14 mouse cellular contexts compared by ENCODE assay signal in the genomic region with DNA sequence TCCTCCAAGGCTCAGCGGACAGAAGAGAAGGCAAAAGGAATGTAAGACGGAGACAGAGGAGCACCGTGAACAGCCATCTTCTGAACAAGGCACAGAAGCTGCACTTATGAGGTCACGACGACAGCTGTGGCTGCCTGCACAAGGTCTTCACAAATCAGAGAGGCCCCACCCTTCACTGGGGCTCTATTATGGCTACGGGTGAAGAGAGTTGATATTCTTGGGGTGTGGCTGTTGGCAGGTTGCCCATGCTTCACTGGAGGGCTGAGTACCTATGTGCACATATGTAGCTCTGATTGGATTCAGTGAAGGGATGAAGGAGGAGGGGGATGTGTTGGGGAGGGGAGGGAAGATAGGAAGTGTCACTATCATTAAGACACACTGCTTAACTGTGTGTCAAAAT. TPM values are rescaled to one million over a fixed set of nuclear protein-coding genes. Genes with fewer than 3 reads are reported as not detected.
DNase-seq lines count a peak whose midpoint lies in the region; ATAC-seq lines count a peak whose summit lies in the region.
"Had no signal": no experiment of that assay in that cellular context is flagged by ENCODE, and none has a peak within 500 bp of the region (broad histone marks: within the 10 kb centered on the region; RNA-seq: fewer than 3 reads in every experiment).

No protein-coding gene starts in this region.

- no peak for ATAC-seq in megakaryocyte, adult 5-6 weeks (ENCODE audit: poor library complexity, severe bottlenecking)
- ATAC-seq in liver, embryonic 16.5 days (ENCODE audit: low read depth), result peak; percentile 15; the same call in 1 of the 2 replicates
- ATAC-seq in forebrain, embryonic 16.5 days, result no peak
- ATAC-seq: hindbrain, embryonic 16.5 days had no signal

- peak overlapping the region; percentile 78 for H3K4me3 ChIP-seq in megakaryocyte, embryonic 14.5 days (replicated peaks)
- H3K4me3 ChIP-seq in liver, embryonic 16.5 days (ENCODE audit: low read depth, low read length), result no peak overlapping the region
- no peak overlapping the region for H3K4me3 ChIP-seq in hindbrain, embryonic 10.5 days
- no peak overlapping the region for H3K4me3 ChIP-seq in forebrain, embryonic 16.5 days (replicated peaks; ENCODE audit: low read length)
- H3K4me3 ChIP-seq: forebrain, embryonic 12.5 days; left cerebral cortex, adult 2 months had no signal

- H3K27ac ChIP-seq in liver, embryonic 16.5 days (ENCODE audit: low read length), result no peak overlapping the region
- no peak overlapping the region for H3K27ac ChIP-seq in hindbrain, embryonic 10.5 days
- no peak overlapping the region for H3K27ac ChIP-seq in forebrain, embryonic 16.5 days (ENCODE audit: low read length)
- H3K27ac ChIP-seq: forebrain, embryonic 12.5 days; left cerebral cortex, adult 2 months had no signal

- peaks cover 4% of the 10 kb centered on the region; the same call in 1 of the 2 replicates for H3K9me3 ChIP-seq in megakaryocyte, embryonic 14.5 days
- H3K9me3 ChIP-seq in liver, embryonic 16.5 days (replicated peaks; ENCODE audit: control insufficient read depth, low read length), result no peaks in the 10 kb centered on the region
- H3K9me3 ChIP-seq in hindbrain, embryonic 10.5 days, result no peaks in the 10 kb centered on the region
- H3K9me3 ChIP-seq in forebrain, embryonic 16.5 days (ENCODE audit: control insufficient read depth, low read length), result no peaks in the 10 kb centered on the region
- H3K9me3 ChIP-seq: forebrain, embryonic 12.5 days had no signal

- DNase-seq in heart, adult 11 months, result peak; percentile 91
- no peak for DNase-seq in heart, adult 8-10 months (ENCODE audit: low spot score)
- DNase-seq in embryo, embryonic 10.5 days (ENCODE audit: low spot score), result no peak
- DNase-seq in hindbrain, embryonic 10.5 days (ENCODE audit: low spot score), result no peak
- DNase-seq: cerebellum, adult 11-12 months had no signal

- H3K27me3 ChIP-seq in megakaryocyte, embryonic 14.5 days (replicated peaks), result peaks cover 8% of the 10 kb centered on the region
- no peaks in the 10 kb centered on the region for H3K27me3 ChIP-seq in liver, embryonic 16.5 days (ENCODE audit: control insufficient read depth, insufficient read depth, low read depth, low read length)
- peaks cover 5% of the 10 kb centered on the region; the same call in 1 of the 2 replicates for H3K27me3 ChIP-seq in hindbrain, embryonic 10.5 days (ENCODE audit: insufficient read depth, poor library complexity, severe bottlenecking)
- H3K27me3 ChIP-seq in forebrain, embryonic 16.5 days (replicated peaks; ENCODE audit: control insufficient read depth, insufficient read depth, low read length), result no peaks in the 10 kb centered on the region

- H3K4me2 ChIP-seq in liver, embryonic 16.5 days (ENCODE audit: low read depth, low read length), result no peak overlapping the region
- no peak overlapping the region for H3K4me2 ChIP-seq in forebrain, embryonic 16.5 days (ENCODE audit: low read length)
- H3K4me2 ChIP-seq: forebrain, embryonic 12.5 days; midbrain, embryonic 11.5 days had no signal

- peaks cover 2% of the 10 kb centered on the region for H3K36me3 ChIP-seq in megakaryocyte, embryonic 14.5 days (replicated peaks; ENCODE audit: low read length)
- no peaks in the 10 kb centered on the region for H3K36me3 ChIP-seq in liver, embryonic 16.5 days (ENCODE audit: control insufficient read depth, insufficient read depth)
- H3K36me3 ChIP-seq in hindbrain, embryonic 10.5 days, result no peaks in the 10 kb centered on the region
- H3K36me3 ChIP-seq in forebrain, embryonic 16.5 days (ENCODE audit: control insufficient read depth, insufficient read depth), result no peaks in the 10 kb centered on the region
- H3K36me3 ChIP-seq: forebrain, embryonic 12.5 days had no signal

- no peak overlapping the region for H3K9ac ChIP-seq in liver, embryonic 16.5 days (ENCODE audit: low read depth, low read length)
- H3K9ac ChIP-seq in forebrain, embryonic 16.5 days (replicated peaks; ENCODE audit: low read depth, low read length), result no peak overlapping the region
- H3K9ac ChIP-seq: forebrain, embryonic 12.5 days had no signal

- peaks cover 58% of the 10 kb centered on the region for H3K4me1 ChIP-seq in megakaryocyte, embryonic 14.5 days
- H3K4me1 ChIP-seq in liver, embryonic 16.5 days (ENCODE audit: control insufficient read depth, low read depth, low read length), result peaks cover 32% of the 10 kb centered on the region
- peaks cover 21% of the 10 kb centered on the region for H3K4me1 ChIP-seq in hindbrain, embryonic 10.5 days (replicated peaks)
- H3K4me1 ChIP-seq in forebrain, embryonic 16.5 days (replicated peaks; ENCODE audit: control insufficient read depth, insufficient read depth, low read length), result no peaks in the 10 kb centered on the region
- H3K4me1 ChIP-seq: forebrain, embryonic 12.5 days had no signal

- 46% methylated on average over 6 of the region's 6 CpGs for WGBS in liver, embryonic 16.5 days (ENCODE audit: insufficient replicate concordance)
- WGBS in hindbrain, embryonic 10.5 days, result 80% methylated on average over 6 of the region's 6 CpGs
- 70% methylated on average over 6 of the region's 6 CpGs for WGBS in forebrain, embryonic 16.5 days

RNA-seq across cellular contexts. Expression of gene Gcgr, which starts 11.9 kb away (rescaled TPM):
- total RNA-seq in heart, adult 8-10 months (2022), result 1 to 10 TPM in 1 of 4 experiments, under 1 TPM in 3; 0.69 to 1.0 (median 0.78) TPM
- not detected in 2 replicates for polyA plus RNA-seq in megakaryocyte, embryonic 14.5 days (2012; ENCODE audit: insufficient read depth, low replicate concordance)
- not detected in 2 replicates for total RNA-seq in megakaryocyte, adult 5-6 weeks (2015)
- total RNA-seq in megakaryocyte, adult 5-6 weeks (2017), result not detected in 2 replicates
- 18.7 and 20.7 TPM in 2 replicates for polyA plus RNA-seq in liver, embryonic 16.5 days (2015; fragmentation: Nextera tagmentation; extraction: Ambion mirVana)
- polyA plus RNA-seq in hindbrain, embryonic 10.5 days (2016; fragmentation: Nextera tagmentation; extraction: Ambion mirVana), result 0.14 and 0.17 TPM in 2 replicates
- polyA plus RNA-seq in forebrain, embryonic 16.5 days (2015; fragmentation: Nextera tagmentation; extraction: Ambion mirVana), result 0.43 TPM in 1 of 2 replicates, not detected in the other
- total RNA-seq: left cerebral cortex, adult 2 months had no signal
- polyA plus RNA-seq: midbrain, embryonic 11.5 days had no signal

RNA-seq across cellular contexts. Expression of gene Slc25a10, which starts 26.9 kb away (rescaled TPM):
- total RNA-seq in heart, adult 8-10 months (2022), result 10 to 100 TPM; 13.7 to 19.4 (median 16.0) TPM
- 47.3 and 132 TPM in 2 replicates for polyA plus RNA-seq in megakaryocyte, embryonic 14.5 days (2012; ENCODE audit: insufficient read depth, low replicate concordance)
- total RNA-seq in megakaryocyte, adult 5-6 weeks (2015), result 9.3 and 14.7 TPM in 2 replicates
- 12.8 and 17.2 TPM in 2 replicates for total RNA-seq in megakaryocyte, adult 5-6 weeks (2017)
- polyA plus RNA-seq in liver, embryonic 16.5 days (2015; fragmentation: Nextera tagmentation; extraction: Ambion mirVana), result 37.0 and 38.9 TPM in 2 replicates
- polyA plus RNA-seq in hindbrain, embryonic 10.5 days (2016; fragmentation: Nextera tagmentation; extraction: Ambion mirVana), result 50.6 and 53.3 TPM in 2 replicates
- 26.5 and 29.5 TPM in 2 replicates for polyA plus RNA-seq in forebrain, embryonic 16.5 days (2015; fragmentation: Nextera tagmentation; extraction: Ambion mirVana)

RNA-seq across cellular contexts. Expression of gene Mcrip1, which starts 31.0 kb away (rescaled TPM):
- total RNA-seq in heart, adult 8-10 months (2022), result 10 to 100 TPM; 37.5 to 41.0 (median 38.5) TPM
- polyA plus RNA-seq in megakaryocyte, embryonic 14.5 days (2012; ENCODE audit: insufficient read depth, low replicate concordance), result 227 and 338 TPM in 2 replicates
- total RNA-seq in megakaryocyte, adult 5-6 weeks (2015), result 79.7 and 83.0 TPM in 2 replicates
- total RNA-seq in megakaryocyte, adult 5-6 weeks (2017), result 18.3 and 30.5 TPM in 2 replicates
- polyA plus RNA-seq in liver, embryonic 16.5 days (2015; fragmentation: Nextera tagmentation; extraction: Ambion mirVana), result 38.5 and 39.1 TPM in 2 replicates
- polyA plus RNA-seq in hindbrain, embryonic 10.5 days (2016; fragmentation: Nextera tagmentation; extraction: Ambion mirVana), result 219 and 261 TPM in 2 replicates
- polyA plus RNA-seq in forebrain, embryonic 16.5 days (2015; fragmentation: Nextera tagmentation; extraction: Ambion mirVana), result 222 and 241 TPM in 2 replicates

RNA-seq across cellular contexts. Expression of gene Ppp1r27, which starts 32.4 kb away (rescaled TPM):
- under 1 TPM in 1 of 4 experiments, not detected in 3; 0.34 TPM for total RNA-seq in heart, adult 8-10 months (2022)
- polyA plus RNA-seq in megakaryocyte, embryonic 14.5 days (2012; ENCODE audit: insufficient read depth, low replicate concordance), result 0.25 TPM in 1 of 2 replicates, not detected in the other
- total RNA-seq in megakaryocyte, adult 5-6 weeks (2015), result not detected in 2 replicates
- total RNA-seq in megakaryocyte, adult 5-6 weeks (2017), result not detected in 2 replicates
- polyA plus RNA-seq in liver, embryonic 16.5 days (2015; fragmentation: Nextera tagmentation; extraction: Ambion mirVana), result 0.20 and 1.2 TPM in 2 replicates
- polyA plus RNA-seq in hindbrain, embryonic 10.5 days (2016; fragmentation: Nextera tagmentation; extraction: Ambion mirVana), result 0.27 TPM in 1 of 2 replicates, not detected in the other
- polyA plus RNA-seq in forebrain, embryonic 16.5 days (2015; fragmentation: Nextera tagmentation; extraction: Ambion mirVana), result not detected in 2 replicates
- total RNA-seq: left cerebral cortex, adult 2 months had no signal
- polyA plus RNA-seq: forebrain, embryonic 12.5 days; hindbrain, embryonic 16.5 days; midbrain, embryonic 11.5 days; stomach, embryonic 14.5 days had no signal

RNA-seq across cellular contexts. Expression of gene Mrpl12, which starts 34.1 kb away (rescaled TPM):
- 100 to 1,000 TPM; 233 to 251 (median 242) TPM for total RNA-seq in heart, adult 8-10 months (2022)
- polyA plus RNA-seq in megakaryocyte, embryonic 14.5 days (2012; ENCODE audit: insufficient read depth, low replicate concordance), result 217 and 285 TPM in 2 replicates
- total RNA-seq in megakaryocyte, adult 5-6 weeks (2015), result 34.3 and 35.6 TPM in 2 replicates
- 25.4 and 41.7 TPM in 2 replicates for total RNA-seq in megakaryocyte, adult 5-6 weeks (2017)
- 81.5 and 83.1 TPM in 2 replicates for polyA plus RNA-seq in liver, embryonic 16.5 days (2015; fragmentation: Nextera tagmentation; extraction: Ambion mirVana)
- polyA plus RNA-seq in hindbrain, embryonic 10.5 days (2016; fragmentation: Nextera tagmentation; extraction: Ambion mirVana), result 171 and 186 TPM in 2 replicates
- polyA plus RNA-seq in forebrain, embryonic 16.5 days (2015; fragmentation: Nextera tagmentation; extraction: Ambion mirVana), result 107 and 119 TPM in 2 replicates

Comparison
In these comparisons a context has a peak if more than half of its experiments do, and no peak if none do; other contexts are left out.
1. RNA of gene Gcgr, which starts 11.9 kb away (polyA plus RNA-seq): 18.7 to 20.7 TPM in liver, embryonic 16.5 days; 0.14 to 0.17 TPM in hindbrain, embryonic 10.5 days, 0.43 TPM in forebrain, embryonic 16.5 days and not detected in megakaryocyte, embryonic 14.5 days; every median in the first group is over 10 times any median in the second.